Mouse (Mus musculus) lung, embryonic 16.5 days (tissue): ENCODE data around the gene Gm49337. TPM values are rescaled to one million over a fixed set of nuclear protein-coding genes. Genes with fewer than 3 reads are reported as not detected.

Experiments used
- ATAC-seq: fragments of 200-750 bp; cut with Nextera tagmentation; 2 replicates; pipeline ENCODE4 v1.8.0; 2017; ENCODE audit warnings: low read depth, mild to moderate bottlenecking, moderate library complexity
- H3K27ac ChIP-seq: fragments of 300-500 bp; sonication (generic); 2 replicates; pipeline ENCODE4 v1.5.1; 2014; ENCODE audit warnings: mild to moderate bottlenecking, control low read depth, low read length
- H3K27me3 ChIP-seq: fragments of 300-500 bp; sonication (generic); 2 replicates; pipeline ENCODE4 v1.6.1; 2014; ENCODE audit warnings: low read depth, low read length, mixed read lengths; ENCODE audit not compliant: control insufficient read depth, insufficient read depth
- H3K36me3 ChIP-seq: fragments of 300-500 bp; sonication (generic); 2 replicates; pipeline ENCODE4 v1.6.1; 2014; ENCODE audit warnings: low read length; ENCODE audit not compliant: control insufficient read depth, insufficient read depth
- H3K4me1 ChIP-seq: fragments of 300-500 bp; sonication (generic); replicated peaks from 2 replicates; pipeline ENCODE4 v1.6.1; 2014; ENCODE audit warnings: low read length, mixed read lengths; ENCODE audit not compliant: control insufficient read depth, insufficient read depth
- H3K4me2 ChIP-seq: fragments of 300-500 bp; sonication (generic); 2 replicates; pipeline ENCODE4 v1.6.1; 2014; ENCODE audit warnings: low read depth, low read length, control low read depth
- H3K4me3 ChIP-seq: fragments of 300-500 bp; sonication (generic); 2 replicates; pipeline ENCODE4 v1.5.1; 2014; ENCODE audit warnings: mild to moderate bottlenecking, low read length, control low read depth
- H3K9ac ChIP-seq: fragments of 300-500 bp; sonication (generic); 2 replicates; pipeline ENCODE4 v1.6.1; 2014; ENCODE audit warnings: low read length, control low read depth
- H3K9me3 ChIP-seq: fragments of 300-500 bp; sonication (generic); 2 replicates; pipeline ENCODE4 v1.6.1; 2016; ENCODE audit warnings: low read length; ENCODE audit not compliant: control insufficient read depth
- WGBS: fragments of 180-500 bp; shearing (Covaris S2); extraction: QIAGEN DNeasy Blood & Tissue Kit; methylation state at CpG from one replicate; pipeline ENCODE4 v1.1.7; 2014; 5-methylcytosine and 5-hydroxymethylcytosine counted together
- polyA plus RNA-seq: library from polyadenylated mRNA; unstranded; fragments of >200 nt; fragmentation: Nextera tagmentation; extraction: Ambion mirVana; gene quantifications from 2 replicates; pipeline ENCODE4 v1.2.1, GENCODE M21; 2015

The Gm49337 gene
- polyA plus RNA-seq, 1 experiment from 2014 or later, result not detected

GRCm38 (mm10) chr4:116249986-116250385, 76.8 kb downstream of the Gm49337 start:
- Histone ChIP-seq H3K9ac (no peak overlapping the region), H3K27ac (no peak overlapping the region), H3K4me3 (no peak overlapping the region), H3K36me3 (no peaks in the 10 kb centered on the region), H3K9me3 (no peaks in the 10 kb centered on the region), H3K4me2 (no peak overlapping the region), H3K4me1 (no peaks in the 10 kb centered on the region), H3K27me3 (no peaks in the 10 kb centered on the region)
- no peak for ATAC-seq
- WGBS, result 85% methylated on average over 3 of the region's 3 CpGs

- no peaks in the 10 kb centered on the region for H3K9me3 ChIP-seq
- no peaks in the 10 kb centered on the region; the same call in 1 of the 2 replicates for H3K36me3 ChIP-seq
Observed at GRCm38 (mm10) chr4:116268220-116268619, 95.0 kb downstream of the Gm49337 start.

GRCm38 (mm10) chr4:116282211-116282610, 109.0 kb downstream of the Gm49337 start:
- H3K4me1 ChIP-seq, result no peaks in the 10 kb centered on the region
- ATAC-seq, result no peak
- H3K36me3 ChIP-seq, result peaks cover 2% of the 10 kb centered on the region
- H3K27ac ChIP-seq, result no peak overlapping the region
- H3K9ac ChIP-seq, result no peak overlapping the region
- H3K9me3 ChIP-seq, result no peaks in the 10 kb centered on the region
- H3K4me2 ChIP-seq, result no peak overlapping the region
- no peak overlapping the region for H3K4me3 ChIP-seq
- 73% methylated on average over 2 of the region's 2 CpGs for WGBS
- no peaks in the 10 kb centered on the region for H3K27me3 ChIP-seq

More at GRCm38 (mm10) chr4:116268220-116268619, 95.0 kb downstream of the Gm49337 start:
- Histone ChIP-seq H3K27ac (no peak overlapping the region), H3K4me2 (no peak overlapping the region), H3K9ac (no peak overlapping the region), H3K4me3 (no peak overlapping the region), H3K27me3 (no peaks in the 10 kb centered on the region), H3K4me1 (no peaks in the 10 kb centered on the region)
- whole genome bisulfite sequencing, result 90% methylated on average over 6 of the region's 6 CpGs
- no peak for ATAC-seq

GRCm38 (mm10) chr4:116291561-116291960, 118.4 kb downstream of the Gm49337 start:
- H3K4me1 ChIP-seq, result no peaks in the 10 kb centered on the region
- H3K4me3 ChIP-seq, result no peak overlapping the region
- no peak overlapping the region for H3K4me2 ChIP-seq
- no peak for ATAC-seq
- H3K27ac ChIP-seq, result no peak overlapping the region
- no peak overlapping the region for H3K9ac ChIP-seq
- 91% methylated on average over 6 of the region's 6 CpGs for WGBS
- peaks cover 19% of the 10 kb centered on the region for H3K36me3 ChIP-seq
- no peaks in the 10 kb centered on the region for H3K9me3 ChIP-seq
- H3K27me3 ChIP-seq, result no peaks in the 10 kb centered on the region

GRCm38 (mm10) chr4:116293296-116293695, 120.1 kb downstream of the Gm49337 start:
- H3K36me3 ChIP-seq, result peaks cover 13% of the 10 kb centered on the region

GRCm38 (mm10) chr4:116300878-116301355, 127.7 kb downstream of the Gm49337 start:
- Histone ChIP-seq H3K4me1 (no peaks in the 10 kb centered on the region), H3K4me3 (no peak overlapping the region), H3K9ac (no peak overlapping the region), H3K9me3 (no peaks in the 10 kb centered on the region), H3K27ac (no peak overlapping the region), H3K36me3 (peaks cover 12% of the 10 kb centered on the region), H3K4me2 (no peak overlapping the region), H3K27me3 (no peaks in the 10 kb centered on the region)
- no peak for ATAC-seq
- WGBS, result 57% methylated on average over 4 of the region's 4 CpGs

More at GRCm38 (mm10) chr4:116293296-116293695, 120.1 kb downstream of the Gm49337 start:
- Histone ChIP-seq H3K4me1 (no peaks in the 10 kb centered on the region), H3K4me3 (no peak overlapping the region), H3K27me3 (no peaks in the 10 kb centered on the region), H3K4me2 (no peak overlapping the region), H3K9ac (no peak overlapping the region), H3K27ac (no peak overlapping the region), H3K9me3 (no peaks in the 10 kb centered on the region)
- WGBS, result 87% methylated on average over 12 of the region's 12 CpGs
- ATAC-seq, result no peak

GRCm38 (mm10) chr4:116304551-116304950, 131.4 kb downstream of the Gm49337 start:
- Histone ChIP-seq H3K9ac (no peak overlapping the region), H3K4me3 (no peak overlapping the region), H3K27ac (no peak overlapping the region), H3K4me2 (no peak overlapping the region), H3K27me3 (no peaks in the 10 kb centered on the region), H3K9me3 (no peaks in the 10 kb centered on the region), H3K4me1 (no peaks in the 10 kb centered on the region), H3K36me3 (peaks cover 19% of the 10 kb centered on the region)
- ATAC-seq, result no peak
- WGBS, result 17% methylated on average over 1 of the region's 1 CpGs

- no peaks in the 10 kb centered on the region for H3K9me3 ChIP-seq
- H3K36me3 ChIP-seq, result peaks cover 14% of the 10 kb centered on the region
- ATAC-seq, result no peak
- H3K4me3 ChIP-seq, result no peak overlapping the region
- 88% methylated on average over 4 of the region's 4 CpGs for WGBS
- H3K9ac ChIP-seq, result no peak overlapping the region
- no peaks in the 10 kb centered on the region for H3K4me1 ChIP-seq
- no peak overlapping the region for H3K4me2 ChIP-seq
- no peaks in the 10 kb centered on the region for H3K27me3 ChIP-seq
- H3K27ac ChIP-seq, result no peak overlapping the region
Observed at GRCm38 (mm10) chr4:116317575-116317974, 144.4 kb downstream of the Gm49337 start.

- Histone ChIP-seq H3K4me3 (no peak overlapping the region), H3K4me1 (no peaks in the 10 kb centered on the region), H3K9ac (no peak overlapping the region), H3K4me2 (no peak overlapping the region), H3K9me3 (no peaks in the 10 kb centered on the region), H3K27me3 (no peaks in the 10 kb centered on the region), H3K27ac (no peak overlapping the region), H3K36me3 (peaks cover 12% of the 10 kb centered on the region)
- 74% methylated on average over 6 of the region's 6 CpGs for WGBS
- no peak for ATAC-seq
Observed at GRCm38 (mm10) chr4:116322127-116322526, 148.9 kb downstream of the Gm49337 start.

- no peak for ATAC-seq
- Histone ChIP-seq H3K27ac (no peak overlapping the region), H3K4me2 (no peak overlapping the region), H3K36me3 (peaks cover 3% of the 10 kb centered on the region; the same call in 1 of the 2 replicates), H3K9ac (no peak overlapping the region), H3K9me3 (no peaks in the 10 kb centered on the region), H3K4me1 (no peaks in the 10 kb centered on the region), H3K27me3 (no peaks in the 10 kb centered on the region), H3K4me3 (no peak overlapping the region)
- WGBS, result 91% methylated on average over 3 of the region's 3 CpGs
Observed at GRCm38 (mm10) chr4:116329256-116329655, 156.1 kb downstream of the Gm49337 start.
